Mouse (Mus musculus) midbrain, embryonic 10.5 days (tissue): Measurements from ENCODE around the gene Gm10192. TPM values are rescaled to one million over a fixed set of nuclear protein-coding genes. Genes with fewer than 3 reads are reported as not detected.
"Not testable (repeated sequence)": the region's sequence is repeated elsewhere in the genome, so short reads cannot be mapped to it uniquely, and the experiment has no call there.

Experiments
- DNase-seq: peaks from one replicate; pipeline ENCODE4 v3.0.0-alpha.2; 2017; ENCODE audit warnings: low spot score
- H3K27ac ChIP-seq: fragments of 300-500 bp; sonication (generic); replicated peaks from 2 replicates; pipeline ENCODE4 v1.5.1; 2016; ENCODE audit warnings: mild to moderate bottlenecking
- H3K27me3 ChIP-seq: fragments of 300-500 bp; sonication (generic); 2 replicates; pipeline ENCODE4 v1.6.1; 2016; ENCODE audit warnings: low read depth, mild to moderate bottlenecking; ENCODE audit not compliant: poor library complexity, severe bottlenecking
- H3K36me3 ChIP-seq: fragments of 300-500 bp; sonication (generic); 2 replicates; pipeline ENCODE4 v1.6.1; 2016; ENCODE audit warnings: mild to moderate bottlenecking, moderate library complexity
- H3K4me1 ChIP-seq: fragments of 300-500 bp; sonication (generic); 2 replicates; pipeline ENCODE4 v1.6.1; 2016
- H3K4me3 ChIP-seq: fragments of 300-500 bp; sonication (generic); 2 replicates; pipeline ENCODE4 v1.5.1; 2016; ENCODE audit warnings: mild to moderate bottlenecking, moderate library complexity
- H3K9me3 ChIP-seq: fragments of 300-500 bp; sonication (generic); replicated peaks from 2 replicates; pipeline ENCODE4 v1.6.1; 2016; ENCODE audit warnings: mild to moderate bottlenecking
- WGBS: fragments of 180-500 bp; shearing (Covaris S2); methylation state at CpG from one replicate; pipeline ENCODE4 v1.1.7; 2016; 5-methylcytosine and 5-hydroxymethylcytosine counted together
- polyA plus RNA-seq: library from polyadenylated mRNA; unstranded; fragments of >200 nt; fragmentation: Nextera tagmentation; extraction: Ambion mirVana; gene quantifications from 2 replicates; pipeline ENCODE4 v1.2.1, GENCODE M21; 2016

The Gm10192 gene
- polyA plus RNA-seq: not detected in 2 replicates

DNA sequence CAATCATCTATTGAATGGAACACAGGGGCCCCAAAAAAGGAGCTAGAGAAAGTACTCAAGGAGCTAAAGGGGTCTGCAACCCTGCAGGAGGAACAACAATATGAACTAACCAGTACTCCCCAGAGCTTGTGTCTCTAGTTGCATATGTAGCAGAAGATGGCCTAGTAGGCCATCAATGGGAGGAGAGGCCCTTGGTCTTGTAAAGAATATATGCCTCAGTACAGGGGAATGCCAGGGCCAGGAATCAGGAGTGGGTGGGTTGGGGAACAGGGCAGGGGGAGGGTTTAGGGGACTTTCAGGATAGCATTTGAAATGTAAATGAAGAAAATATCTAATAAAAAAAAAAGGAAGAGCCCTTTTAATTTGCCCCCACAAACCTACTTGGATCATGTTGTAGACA lies at the start of gene Gm10192:
Gene Gm10192, minus strand, starts transcription at position 101 of the 400 bp plus-strand sequence.
- not testable (repeated sequence) for DNase-seq, H3K27ac ChIP-seq, H3K27me3 ChIP-seq, H3K4me1 ChIP-seq, H3K4me3 ChIP-seq, H3K9me3 ChIP-seq, H3K36me3 ChIP-seq

DNA sequence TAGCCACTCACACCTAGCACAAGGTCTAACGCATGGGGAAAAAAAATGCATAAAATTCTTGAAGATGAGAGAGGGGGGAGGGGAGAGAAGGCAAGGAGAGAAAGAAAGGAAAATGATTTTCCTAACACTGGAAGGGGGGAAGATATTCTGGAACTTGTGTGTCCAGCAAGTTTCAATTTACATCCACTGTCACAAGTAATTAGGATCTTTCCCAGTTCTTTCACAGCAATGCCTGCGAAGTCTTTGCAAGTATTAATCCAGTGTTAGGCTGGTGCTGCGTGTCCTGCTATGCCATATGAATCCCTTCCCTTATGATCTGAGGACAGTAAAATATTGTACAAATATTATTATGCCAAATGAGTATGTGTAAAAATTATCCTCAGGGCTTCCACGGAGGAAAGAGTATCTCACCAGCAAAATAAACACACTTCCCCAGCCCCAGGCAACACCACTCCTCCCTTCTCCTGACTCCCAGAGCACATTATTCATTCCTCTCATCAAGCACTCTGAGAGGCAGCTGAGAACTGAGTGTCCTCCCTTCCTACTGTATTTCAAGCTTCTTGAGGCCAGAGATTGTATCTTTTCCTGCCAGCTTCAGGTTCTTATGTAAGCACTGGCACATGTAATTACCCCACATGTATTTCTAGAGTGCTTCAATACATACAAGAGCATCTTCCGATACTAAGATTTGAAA lies 47.6 kb upstream of the Gm10192 start:
- DNase-seq: no peak
- Histone ChIP-seq H3K9me3 (no peaks in the 10 kb centered on the region), H3K36me3 (no peaks in the 10 kb centered on the region), H3K27me3 (no peaks in the 10 kb centered on the region), H3K4me1 (peaks cover 4% of the 10 kb centered on the region; the same call in 1 of the 2 replicates), H3K27ac (no peak overlapping the region), H3K4me3 (no peak overlapping the region)
- WGBS: 67% methylated on average over 5 of the region's 5 CpGs

DNA sequence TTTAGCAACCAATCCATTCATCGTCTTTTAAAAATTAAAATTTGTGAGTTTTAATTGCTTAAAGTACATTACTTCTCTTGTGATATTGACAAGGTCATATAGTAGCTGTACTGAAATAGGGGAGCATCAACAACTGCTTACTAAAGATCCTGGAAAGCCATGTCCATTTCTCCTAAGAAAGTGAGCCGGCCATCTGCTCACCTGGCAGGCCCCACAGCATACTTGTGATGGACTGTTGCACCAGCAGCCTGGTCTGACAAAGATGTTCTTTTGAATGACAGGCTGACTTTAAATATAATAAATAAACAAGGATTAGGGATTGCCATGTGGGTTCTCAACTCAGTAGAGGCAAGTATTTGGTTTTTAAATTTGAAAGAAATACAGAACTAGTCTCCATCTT lies 36.7 kb upstream of the Gm10192 start:
- Histone ChIP-seq H3K4me3 (no peak overlapping the region), H3K9me3 (no peaks in the 10 kb centered on the region), H3K27me3 (no peaks in the 10 kb centered on the region), H3K36me3 (no peaks in the 10 kb centered on the region), H3K27ac (no peak overlapping the region), H3K4me1 (no peaks in the 10 kb centered on the region)
- 94% methylated on average over 2 of the region's 2 CpGs for WGBS
- DNase-seq: no peak

DNA sequence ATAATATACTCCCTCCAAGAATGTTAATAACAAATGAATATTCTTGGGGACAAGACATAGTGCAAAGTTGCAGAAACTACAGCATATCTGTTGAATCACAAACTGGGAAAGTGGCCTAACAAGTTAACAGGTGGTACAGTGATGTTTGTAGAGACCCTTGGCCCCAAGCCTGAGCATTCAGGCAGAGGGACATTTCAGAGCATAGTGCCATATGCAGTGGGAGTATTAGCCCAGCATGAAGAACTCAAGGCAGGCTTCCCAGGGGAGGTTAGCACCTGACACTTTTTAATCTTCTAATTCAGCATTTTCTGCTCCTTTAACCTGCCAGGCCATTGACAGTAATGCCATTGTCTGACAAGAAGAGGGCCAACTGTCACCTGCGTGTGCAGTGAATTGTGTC lies 34.9 kb upstream of the Gm10192 start:
- H3K27me3 ChIP-seq: no peaks in the 10 kb centered on the region
- H3K27ac ChIP-seq: no peak overlapping the region
- no peaks in the 10 kb centered on the region for H3K36me3 ChIP-seq
- H3K4me1 ChIP-seq: no peaks in the 10 kb centered on the region
- H3K4me3 ChIP-seq: no peak overlapping the region
- H3K9me3 ChIP-seq: no peaks in the 10 kb centered on the region
- 88% methylated on average over 1 of the region's 1 CpGs for WGBS
- no peak for DNase-seq

DNA sequence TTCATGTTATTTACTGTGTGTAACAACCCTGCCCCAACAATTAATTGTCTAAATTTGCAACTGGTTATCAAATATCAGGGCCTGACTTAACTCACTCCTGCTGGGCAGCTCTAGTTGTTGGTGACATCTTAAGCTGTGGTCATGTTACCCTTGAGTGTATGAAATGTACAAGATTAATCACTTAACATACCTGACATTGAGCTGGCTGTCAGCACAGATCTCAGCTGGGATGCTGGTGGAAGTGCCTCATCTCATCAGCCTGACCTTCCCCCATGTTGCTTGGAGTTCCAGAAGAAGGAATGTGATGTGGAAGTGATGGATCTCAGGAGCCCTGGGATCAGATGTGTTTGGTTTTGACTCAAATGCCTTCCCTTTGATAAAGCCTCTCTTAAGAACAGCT lies 29.5 kb upstream of the Gm10192 start:
- DNase-seq: no peak
- Histone ChIP-seq H3K36me3 (no peaks in the 10 kb centered on the region), H3K4me1 (no peaks in the 10 kb centered on the region), H3K9me3 (no peaks in the 10 kb centered on the region), H3K4me3 (no peak overlapping the region), H3K27me3 (no peaks in the 10 kb centered on the region), H3K27ac (no peak overlapping the region)

DNA sequence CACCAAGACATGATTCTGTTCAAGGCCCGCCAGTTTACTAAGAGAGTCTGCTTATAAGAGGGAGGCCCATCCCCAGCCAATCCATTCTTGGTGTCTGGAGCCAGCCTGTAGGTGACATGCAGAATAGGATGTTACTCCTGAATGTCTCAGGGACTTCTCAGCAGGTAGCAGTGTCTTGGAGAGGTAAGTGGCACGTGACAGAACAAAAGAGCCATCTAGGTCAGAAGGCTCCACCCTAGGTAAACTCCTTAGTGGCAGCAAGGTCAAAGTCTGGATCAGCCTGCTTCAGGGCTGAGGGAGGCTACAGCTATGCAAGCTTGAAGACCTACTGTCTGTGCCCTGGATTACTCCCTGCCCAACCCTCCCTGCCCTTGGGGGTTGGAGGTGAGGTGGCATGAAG lies 20.0 kb upstream of the Gm10192 start:
- 69% methylated on average over 2 of the region's 2 CpGs for WGBS
- H3K9me3 ChIP-seq, DNase-seq, H3K27me3 ChIP-seq, H3K4me3 ChIP-seq, H3K27ac ChIP-seq, H3K4me1 ChIP-seq, H3K36me3 ChIP-seq: not testable (repeated sequence)

DNA sequence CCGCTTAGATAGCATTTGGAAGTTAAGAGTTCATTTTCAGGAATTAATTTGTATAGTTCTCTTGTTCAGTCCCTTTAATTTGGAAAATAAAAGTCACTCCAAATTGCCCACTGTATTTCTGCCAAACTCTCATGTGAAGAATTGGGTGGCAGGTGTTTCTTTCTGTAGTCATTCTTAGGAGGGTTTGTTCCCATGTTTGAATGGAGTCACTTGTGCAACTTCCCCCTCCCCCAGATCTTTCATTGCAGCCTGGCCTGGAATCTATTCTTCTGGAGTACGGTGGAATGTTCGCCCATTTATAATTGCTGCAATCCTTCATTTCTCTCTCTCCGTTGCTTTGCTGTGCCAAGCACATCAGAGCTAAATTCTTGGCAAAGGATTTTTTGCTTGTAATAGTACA lies 10.2 kb upstream of the Gm10192 start:
- DNase-seq: no peak
- H3K36me3 ChIP-seq: no peaks in the 10 kb centered on the region
- H3K27ac ChIP-seq: 0 out of 2 replicates have a peak overlapping the region, but pooled peaks have one; percentile 6
- no peaks in the 10 kb centered on the region for H3K9me3 ChIP-seq
- H3K27me3 ChIP-seq: no peaks in the 10 kb centered on the region
- 45% methylated on average over 4 of the region's 4 CpGs for WGBS
- H3K4me3 ChIP-seq: no peak overlapping the region
- H3K4me1 ChIP-seq: peaks cover 11% of the 10 kb centered on the region

DNA sequence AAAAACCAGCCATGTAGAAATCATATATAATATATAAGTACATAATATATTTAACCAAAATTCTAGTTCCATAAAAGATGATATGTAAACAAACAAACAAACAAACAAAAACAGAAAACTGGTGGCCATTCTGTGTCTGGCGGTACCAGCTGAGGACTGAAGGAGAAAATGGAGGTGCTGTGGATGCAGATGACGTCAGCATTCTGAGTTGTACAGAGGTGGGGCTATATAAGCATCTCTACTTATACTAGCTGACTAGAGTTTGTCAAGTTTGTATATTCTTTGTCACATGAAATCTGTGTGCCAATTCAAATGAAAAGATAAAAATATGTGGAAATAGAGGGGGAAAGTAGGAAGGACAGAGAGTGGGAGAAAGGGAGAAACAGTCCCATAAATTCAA lies 9.6 kb upstream of the Gm10192 start:
- Histone ChIP-seq H3K9me3 (no peaks in the 10 kb centered on the region), H3K27me3 (no peaks in the 10 kb centered on the region), H3K4me1 (peaks cover 11% of the 10 kb centered on the region), H3K36me3 (no peaks in the 10 kb centered on the region), H3K4me3 (no peak overlapping the region), H3K27ac (no peak overlapping the region)
- 79% methylated on average over 2 of the region's 2 CpGs for WGBS
- DNase-seq: no peak

DNA sequence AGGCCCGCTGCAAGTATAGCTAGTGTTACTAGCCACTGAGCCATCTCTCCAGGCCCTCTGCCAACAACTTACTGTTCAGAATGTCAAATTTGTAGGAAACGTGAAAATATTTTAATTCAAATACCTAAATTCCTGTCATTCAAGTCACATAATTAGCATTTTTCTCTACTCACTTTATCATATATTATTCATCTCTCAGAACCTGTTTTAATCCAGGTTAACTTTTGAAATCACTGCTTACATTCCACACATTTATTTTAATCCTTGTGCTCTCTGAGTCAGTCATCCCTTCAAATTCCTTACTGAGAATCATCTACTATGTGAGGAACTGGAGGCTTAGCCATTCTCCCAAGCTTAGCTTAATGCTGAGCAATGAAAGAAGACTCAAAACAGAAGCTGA lies 2.6 kb downstream of the Gm10192 start:
- Histone ChIP-seq H3K4me1 (no peaks in the 10 kb centered on the region), H3K4me3 (no peak overlapping the region), H3K9me3 (no peaks in the 10 kb centered on the region), H3K27me3 (no peaks in the 10 kb centered on the region), H3K27ac (no peak overlapping the region), H3K36me3 (no peaks in the 10 kb centered on the region)
- DNase-seq: no peak
- 88% methylated on average over 2 of the region's 2 CpGs for WGBS

DNA sequence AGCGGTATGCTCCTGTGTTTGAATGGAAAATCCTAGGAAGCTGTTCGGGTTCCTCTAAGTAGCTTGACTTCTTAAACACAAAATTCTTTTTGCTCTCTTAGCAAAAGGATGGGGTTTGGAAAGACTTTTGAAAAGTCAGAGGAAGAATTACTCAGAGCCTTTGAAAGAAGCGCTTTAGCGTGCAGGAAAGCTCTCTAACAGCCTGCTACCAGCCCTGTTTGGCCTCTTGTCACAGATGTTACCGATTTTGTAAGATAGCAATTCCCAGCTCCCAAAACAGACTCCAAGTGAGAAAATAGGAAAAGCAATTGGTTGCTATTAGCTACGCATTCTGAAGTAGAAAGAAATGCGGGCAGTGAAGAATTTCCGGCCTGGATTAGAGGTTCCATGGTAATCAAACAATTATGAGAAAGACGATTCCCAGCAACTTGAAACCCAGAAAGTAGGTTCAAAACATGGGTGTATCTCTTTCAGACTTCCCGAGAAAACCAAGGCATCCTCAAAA lies 26.1 kb downstream of the Gm10192 start:
- peaks cover 22% of the 10 kb centered on the region for H3K4me1 ChIP-seq
- WGBS: 49% methylated on average over 10 of the region's 10 CpGs
- no peak overlapping the region for H3K4me3 ChIP-seq
- no peaks in the 10 kb centered on the region for H3K36me3 ChIP-seq
- H3K27me3 ChIP-seq: no peaks in the 10 kb centered on the region
- peak; percentile 12 for DNase-seq
- H3K9me3 ChIP-seq: no peaks in the 10 kb centered on the region
- peak overlapping the region; percentile 69 for H3K27ac ChIP-seq

DNA sequence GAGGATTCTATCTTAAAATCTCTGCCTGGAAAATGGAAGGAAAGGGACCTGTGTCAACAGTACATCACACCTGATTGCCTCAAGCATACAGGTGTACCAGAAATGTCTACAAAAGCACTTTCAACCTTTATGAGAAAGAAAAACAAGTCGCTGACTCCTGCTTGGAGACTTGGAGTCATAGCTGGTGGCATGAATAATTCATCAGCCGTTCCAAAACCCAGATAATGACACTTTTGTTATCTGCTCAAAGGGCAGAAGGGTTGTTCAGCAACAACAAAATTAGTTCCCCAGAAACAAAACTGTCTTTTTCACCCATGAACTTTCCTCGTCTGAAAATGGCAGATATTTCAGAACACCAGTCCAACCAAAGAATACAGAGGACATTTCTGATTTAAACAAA lies 26.9 kb downstream of the Gm10192 start:
- peaks cover 22% of the 10 kb centered on the region for H3K4me1 ChIP-seq
- no peaks in the 10 kb centered on the region for H3K27me3 ChIP-seq
- no peak overlapping the region for H3K4me3 ChIP-seq
- DNase-seq: no peak
- 43% methylated on average over 3 of the region's 3 CpGs for WGBS
- no peaks in the 10 kb centered on the region for H3K36me3 ChIP-seq
- no peaks in the 10 kb centered on the region for H3K9me3 ChIP-seq
- peak overlapping the region; percentile 69 for H3K27ac ChIP-seq

DNA sequence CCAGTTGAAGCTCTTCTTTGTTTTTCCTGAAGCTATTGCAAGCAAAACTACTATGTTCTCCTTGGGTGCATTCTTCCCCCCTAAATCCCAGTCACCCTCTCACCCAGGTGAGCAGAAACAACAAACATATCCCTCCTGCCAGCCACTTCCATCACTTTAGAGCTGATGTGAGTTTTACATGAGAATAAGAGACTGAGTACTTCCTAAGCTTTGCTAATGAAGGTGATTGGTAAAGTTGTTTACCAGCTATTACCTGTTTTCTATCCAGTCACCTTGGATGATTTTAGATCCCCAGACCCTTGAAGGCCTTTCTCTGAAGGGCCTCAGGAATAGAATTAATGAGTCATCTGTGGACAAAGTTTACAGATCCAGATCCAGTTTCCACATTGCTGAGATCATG lies 29.4 kb downstream of the Gm10192 start:
- DNase-seq: no peak
- Histone ChIP-seq H3K9me3 (no peaks in the 10 kb centered on the region), H3K27me3 (no peaks in the 10 kb centered on the region), H3K4me3 (no peak overlapping the region), H3K4me1 (peaks cover 22% of the 10 kb centered on the region), H3K27ac (no peak overlapping the region), H3K36me3 (no peaks in the 10 kb centered on the region)

DNA sequence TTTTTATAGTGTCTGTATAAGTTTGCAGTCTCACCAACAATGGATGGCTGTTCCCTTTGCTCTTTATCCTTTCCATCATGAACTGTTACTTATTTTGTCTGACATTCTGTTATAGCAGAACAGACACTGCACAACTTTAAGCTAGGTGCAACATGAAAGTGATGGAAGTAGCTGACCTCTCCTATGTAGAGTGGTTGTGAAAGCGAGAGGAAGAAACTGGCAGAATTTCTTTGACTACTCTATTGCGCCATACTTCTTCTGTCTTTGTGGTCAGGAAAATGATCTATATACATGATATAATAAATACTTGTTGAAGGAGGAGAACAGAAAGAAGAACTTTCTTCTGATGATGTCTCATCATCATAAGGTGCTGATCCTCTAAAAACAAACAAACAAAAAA lies 40.5 kb downstream of the Gm10192 start:
- Histone ChIP-seq H3K4me1 (no peaks in the 10 kb centered on the region), H3K27ac (no peak overlapping the region), H3K36me3 (no peaks in the 10 kb centered on the region), H3K27me3 (no peaks in the 10 kb centered on the region), H3K4me3 (no peak overlapping the region), H3K9me3 (no peaks in the 10 kb centered on the region)
- DNase-seq: no peak
- 88% methylated on average over 2 of the region's 2 CpGs for WGBS
